Mouse (Mus musculus): ENCODE data around the gene 1600014C23Rik. TPM values are rescaled to one million over a fixed set of nuclear protein-coding genes. Genes with fewer than 3 reads are reported as not detected.
A peak's percentile ranks its signal among the peaks of the same experiment; 100 is the strongest.

1600014C23Rik gene
- total RNA-seq, 2 experiments from 2014 or later: not detected

GRCm38 (mm10) chr17:45754186-45754862 lies 20.7 kb upstream of the 1600014C23Rik start:
- peak; percentile 58 for DNase-seq
- intact Hi-C loops (cut with DNase I; ENCODE audit: low total_unique reads): no loop called here

GRCm38 (mm10) chr17:45752678-45753077 lies 19.0 kb upstream of the 1600014C23Rik start:
- DNase-seq: peak; percentile 69
- intact Hi-C loops (cut with DNase I; ENCODE audit: low total_unique reads): no loop called here

DNA sequence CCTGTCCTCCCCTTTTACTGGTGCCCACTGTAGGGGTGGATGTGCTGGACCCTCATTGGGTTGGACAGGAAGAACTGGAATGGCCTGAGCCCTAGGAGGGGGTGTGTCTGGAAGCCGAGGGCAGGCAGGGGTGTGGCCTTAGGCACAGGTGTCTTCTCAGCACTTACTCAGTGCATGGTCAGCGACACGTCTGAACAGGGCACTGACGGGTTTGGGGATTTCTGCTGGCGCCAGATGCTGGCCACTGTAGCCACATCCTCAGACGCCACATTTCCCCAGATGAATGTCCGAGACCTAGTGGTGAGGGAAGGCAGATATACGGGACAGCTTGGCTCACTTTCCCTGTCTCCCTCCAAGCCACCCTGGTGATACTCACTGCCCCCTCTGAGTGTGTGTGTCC lies 18.4 kb upstream of the 1600014C23Rik start:
- intact Hi-C loops (cut with DNase I; ENCODE audit: low total_unique reads): no loop called here
- no peak for DNase-seq

DNA sequence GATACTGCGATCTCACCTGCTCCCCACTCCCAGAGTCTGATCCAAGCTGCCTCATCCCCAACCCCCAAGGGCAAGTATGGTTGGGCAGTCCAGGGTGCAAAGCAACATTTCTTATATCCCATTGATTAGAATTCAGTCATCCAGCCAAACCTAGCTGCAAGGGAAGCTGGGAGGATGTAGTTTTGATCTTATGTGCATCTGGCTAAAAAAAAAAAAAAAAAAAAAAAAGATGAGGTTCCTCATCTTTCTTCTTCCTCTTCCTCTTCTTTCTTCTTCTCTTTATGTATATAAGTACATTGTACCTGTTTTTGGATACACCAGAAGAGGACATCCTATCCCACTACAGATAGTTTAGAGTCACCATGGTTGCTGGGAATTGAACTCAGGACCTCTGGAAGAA lies 17.7 kb upstream of the 1600014C23Rik start:
- intact Hi-C loops (cut with DNase I; ENCODE audit: low total_unique reads): no loop called here
- DNase-seq: no peak

GRCm38 (mm10) chr17:45749100-45749499 lies 15.5 kb upstream of the 1600014C23Rik start:
- DNase-seq: no peak
- intact Hi-C loops (cut with DNase I; ENCODE audit: low total_unique reads): no loop called here

GRCm38 (mm10) chr17:45747858-45748785 lies 14.5 kb upstream of the 1600014C23Rik start:
- intact Hi-C loops (cut with DNase I; ENCODE audit: low total_unique reads): no loop called here
- DNase-seq: peak; percentile 74

- no peak for DNase-seq
- intact Hi-C loops (cut with DNase I; ENCODE audit: low total_unique reads): no loop called here
These were observed 13.6 kb upstream of the 1600014C23Rik start for GRCm38 (mm10) chr17:45747293-45747692.

GRCm38 (mm10) chr17:45746755-45747154 lies 13.1 kb upstream of the 1600014C23Rik start:
- intact Hi-C loops (cut with DNase I; ENCODE audit: low total_unique reads): no loop called here
- no peak for DNase-seq

GRCm38 (mm10) chr17:45745629-45746028 lies 12.0 kb upstream of the 1600014C23Rik start:
- no peak for DNase-seq
- intact Hi-C loops (cut with DNase I; ENCODE audit: low total_unique reads): no loop called here

DNA sequence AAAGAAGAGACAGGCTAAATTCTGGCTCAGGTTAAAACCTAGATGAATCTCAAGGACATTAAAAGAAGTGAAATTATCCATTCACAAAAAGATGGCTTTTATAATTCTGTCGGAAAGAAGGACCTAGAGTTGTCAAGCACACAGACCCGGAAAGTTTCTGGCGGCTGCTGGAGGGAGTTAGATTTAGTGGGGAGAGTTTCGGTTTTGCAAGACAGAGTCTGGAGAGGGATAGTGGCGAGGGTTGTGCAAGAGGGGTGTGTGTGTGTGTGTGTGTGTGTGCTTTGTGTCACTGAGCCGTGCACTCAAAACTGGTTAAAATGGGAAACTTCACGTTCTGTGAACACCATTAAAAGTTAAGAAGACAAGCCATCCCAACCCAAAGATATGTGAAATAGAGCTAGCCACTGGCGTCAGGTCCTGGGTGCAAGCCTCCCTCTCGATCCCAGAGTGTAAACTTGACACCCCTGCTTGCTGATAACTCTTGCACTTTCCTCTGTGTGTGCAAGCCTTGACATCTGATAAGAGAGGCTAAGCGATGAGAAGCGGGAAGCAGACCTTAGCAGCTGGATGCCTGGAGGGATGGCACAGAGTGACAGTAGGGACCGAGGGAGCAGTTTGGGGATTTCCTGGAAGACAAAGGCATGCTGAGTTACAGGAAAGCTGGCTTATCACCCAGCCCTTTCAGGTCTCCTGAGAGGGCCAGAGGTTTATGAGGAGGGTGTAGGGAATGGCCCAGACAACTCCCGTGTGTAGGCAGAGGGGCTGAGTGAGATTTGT lies 8.9 kb upstream of the 1600014C23Rik start:
- intact Hi-C loops (cut with DNase I; ENCODE audit: low total_unique reads): no loop called here
- DNase-seq: no peak

DNA sequence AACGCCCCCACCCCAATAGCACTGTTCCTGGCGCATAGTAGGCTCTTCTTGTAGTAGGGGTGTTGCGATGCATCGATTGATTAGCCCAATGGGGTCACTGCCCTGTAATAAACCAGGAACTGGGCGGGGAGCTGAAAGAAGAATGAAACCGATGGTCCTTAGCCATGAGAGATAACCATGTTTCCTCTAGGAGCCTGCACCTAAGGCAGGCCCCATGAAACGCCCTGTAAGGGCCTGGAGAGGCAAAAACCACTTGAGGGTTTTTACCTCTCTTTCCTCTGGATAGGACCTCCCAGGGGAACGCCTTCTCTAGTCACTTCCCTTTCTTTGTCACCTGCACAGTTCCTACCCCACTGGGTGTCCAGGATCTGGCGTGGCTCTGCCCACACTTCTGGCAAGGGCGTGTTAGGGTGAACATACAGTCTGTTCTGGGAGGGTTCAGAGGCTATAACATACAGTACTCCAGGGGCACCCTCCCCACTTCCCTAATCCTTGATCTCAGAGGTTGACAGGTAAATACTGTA lies 3.5 kb upstream of the 1600014C23Rik start:
- intact Hi-C loops (cut with DNase I; ENCODE audit: low total_unique reads): no loop called here

DNA sequence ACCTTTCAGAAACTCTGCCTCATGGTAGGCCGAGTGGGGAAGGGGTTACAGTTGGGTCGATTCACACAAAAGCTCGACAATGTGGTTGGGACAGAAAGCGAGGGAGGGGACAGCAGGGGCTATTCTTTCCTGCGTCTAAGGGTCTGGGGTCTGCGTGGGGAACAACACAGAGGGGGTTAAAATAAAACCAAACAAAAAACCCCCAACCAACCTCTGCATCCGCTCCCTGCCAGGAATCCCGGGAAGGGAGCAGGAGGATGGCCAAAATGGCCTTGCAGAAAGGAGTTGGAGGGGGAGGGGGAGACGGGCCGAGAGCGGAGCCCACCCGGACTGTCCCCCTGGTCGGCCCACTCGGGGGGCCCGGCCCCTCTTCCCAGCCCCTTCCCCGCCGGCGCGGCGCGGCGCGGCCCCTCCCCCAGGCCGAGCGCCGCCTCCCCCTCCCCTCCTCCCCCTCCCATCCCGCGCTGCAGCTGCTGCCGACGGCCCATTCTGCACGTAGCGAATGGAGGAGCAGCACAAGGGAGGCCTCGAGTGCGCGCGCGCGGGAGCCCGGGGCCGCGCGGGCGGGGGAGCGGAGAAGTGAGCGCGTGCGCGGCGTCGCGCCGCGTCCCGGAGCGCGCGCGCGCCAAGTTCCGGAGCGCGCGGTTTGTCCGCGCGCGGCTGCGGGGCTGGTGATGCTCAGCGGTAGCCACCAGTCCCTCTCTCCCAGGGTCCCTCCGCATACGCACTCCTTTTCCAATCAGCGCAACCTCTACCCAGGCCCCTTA lies 2.9 kb upstream of the 1600014C23Rik start:
- peak; percentile 87 for DNase-seq
- intact Hi-C loops (cut with DNase I; ENCODE audit: low total_unique reads): no loop called here

More for the DNA sequence above, 3.5 kb upstream of the 1600014C23Rik start:
- DNase-seq: no peak

- DNase-seq: peak; percentile 87
- intact Hi-C loops (cut with DNase I; ENCODE audit: low total_unique reads): no loop called here
These were observed 2.0 kb upstream of the 1600014C23Rik start for GRCm38 (mm10) chr17:45735382-45736310.

DNA sequence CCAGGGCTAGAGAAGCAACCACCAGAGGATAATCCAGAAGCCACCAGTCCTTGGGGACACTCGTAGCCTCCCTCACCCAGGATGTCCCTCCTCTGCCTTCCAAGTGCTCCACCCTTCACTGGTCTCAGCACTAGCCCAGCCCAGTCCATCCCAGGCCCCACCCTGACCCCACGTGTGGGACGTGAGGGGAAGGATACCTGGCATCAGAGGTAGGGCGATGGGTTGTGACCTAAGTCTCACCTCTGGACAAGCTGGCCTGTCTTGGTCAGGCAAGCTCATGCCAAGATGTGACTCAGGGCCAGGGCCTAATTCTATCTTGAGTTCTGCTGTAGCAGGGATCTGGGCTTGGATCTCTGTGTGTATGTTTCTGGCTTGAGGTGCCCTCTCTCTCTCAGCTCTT lies 1.2 kb upstream of the 1600014C23Rik start:
- intact Hi-C loops (cut with DNase I; ENCODE audit: low total_unique reads): loop anchor here (5.0 kb wide), 1 partner anchor 397 kb away; no protein-coding TSS in a partner anchor
- no peak for DNase-seq

DNA sequence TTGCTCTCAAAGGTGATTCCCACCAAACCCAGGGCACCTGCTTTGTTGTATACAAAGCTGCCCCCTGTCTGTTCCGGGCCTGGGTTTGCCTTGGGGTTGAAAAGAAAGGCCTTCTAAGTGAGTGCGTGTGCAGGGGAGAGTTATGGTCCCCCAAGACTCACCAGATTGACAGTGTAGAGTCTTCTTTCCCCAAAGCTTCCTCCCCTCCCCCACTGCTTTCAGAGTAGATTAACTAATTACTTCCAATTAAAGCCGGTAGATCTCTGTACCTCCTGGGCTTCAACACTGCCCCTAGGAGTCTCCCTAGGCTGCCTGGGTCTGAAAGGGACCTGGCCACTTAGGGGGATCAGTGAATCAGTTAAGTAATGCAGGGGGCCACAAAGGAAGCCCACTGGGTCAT lies 689 bp upstream of the 1600014C23Rik start:
- DNase-seq: no peak
- intact Hi-C loops (cut with DNase I; ENCODE audit: low total_unique reads): loop anchor here (5.0 kb wide), 1 partner anchor 398 kb away; no protein-coding TSS in a partner anchor

DNA sequence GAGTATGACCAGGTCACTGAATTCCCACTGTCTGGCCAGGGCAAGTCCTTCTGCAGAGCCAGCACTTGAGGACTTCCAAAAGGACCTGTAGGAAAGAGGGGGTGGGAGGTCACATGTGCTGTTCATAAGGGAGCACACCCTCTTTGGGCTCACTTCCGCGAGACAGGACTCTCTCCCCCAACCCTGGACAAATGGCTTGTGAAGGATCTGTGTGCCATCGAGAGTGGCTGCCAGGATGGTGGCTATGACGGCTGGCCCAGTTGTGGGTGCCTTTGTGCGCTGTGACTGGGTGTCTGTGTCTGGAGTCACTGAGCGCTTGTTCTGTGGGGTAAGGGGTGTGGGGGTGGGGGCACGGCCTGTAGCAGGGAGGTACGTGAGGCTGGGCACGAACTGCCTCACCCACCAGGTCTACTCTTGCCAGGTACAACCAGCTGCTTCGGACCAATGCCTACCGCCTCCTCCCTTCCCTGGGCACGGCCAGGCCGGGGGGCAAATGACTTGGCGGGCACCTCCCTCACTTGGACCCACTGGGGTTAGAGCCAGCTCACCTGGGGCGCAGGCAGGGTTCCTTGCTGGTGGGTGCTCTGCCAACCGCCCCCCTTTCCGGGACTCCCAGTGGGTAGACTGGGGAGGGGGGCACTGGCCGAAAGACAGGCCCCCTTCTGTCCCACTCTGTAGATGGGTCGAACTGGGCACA lies 458 bp downstream of the 1600014C23Rik start:
- intact Hi-C loops (cut with DNase I; ENCODE audit: low total_unique reads): loop anchor here (5.0 kb wide), 1 partner anchor 399 kb away; no protein-coding TSS in a partner anchor
- DNase-seq: no peak

All from gastrocnemius, postnatal 14 days (tissue).